Mouse (Mus musculus): Measurements from ENCODE around the gene Pim2. TPM values are rescaled to one million over a fixed set of nuclear protein-coding genes. Genes with fewer than 3 reads are reported as not detected.
"Not testable (repeated sequence)": the region's sequence is repeated elsewhere in the genome, so short reads cannot be mapped to it uniquely, and the experiment has no call there.

Pim2 gene
- total RNA-seq, 2 experiments from 2014 or later: 16.0 to 59.1 TPM

- peak; percentile 96 for ATAC-seq (replicated peaks; ENCODE audit: low FRiP score, poor library complexity, severe bottlenecking)
Measured at GRCm38 (mm10) chrX:7898880-7899874, 21.1 kb downstream of the Pim2 start, which contains the start of the genes Pqbp1 and Timm17b. Pqbp1 (minus strand) TSS chrX:7899269. Timm17b (plus strand) TSS chrX:7899357.

GRCm38 (mm10) chrX:7904441-7904840 is 26.4 kb downstream of the Pim2 start:
- ATAC-seq (replicated peaks; ENCODE audit: low FRiP score, poor library complexity, severe bottlenecking): no peak

GRCm38 (mm10) chrX:7907735-7908134 is 29.7 kb downstream of the Pim2 start, which contains the start of gene Gm10491:
Gm10491 (minus strand) TSS chrX:7907835.
- ATAC-seq (replicated peaks; ENCODE audit: low FRiP score, poor library complexity, severe bottlenecking): no peak

GRCm38 (mm10) chrX:7909242-7909641 is 31.2 kb downstream of the Pim2 start, which contains the start of gene Gm10490:
Gm10490 (plus strand) TSS chrX:7909542.
- not testable (repeated sequence) for ATAC-seq (replicated peaks; ENCODE audit: low FRiP score, poor library complexity, severe bottlenecking)

- no peak for ATAC-seq (replicated peaks; ENCODE audit: low FRiP score, poor library complexity, severe bottlenecking)
Measured at GRCm38 (mm10) chrX:7910473-7910872, 32.4 kb downstream of the Pim2 start.

- peak; percentile 78; the same call in 1 of the 2 replicates for ATAC-seq (replicated peaks; ENCODE audit: low FRiP score, poor library complexity, severe bottlenecking)
Measured at GRCm38 (mm10) chrX:7915669-7916068, 37.6 kb downstream of the Pim2 start.

- not testable (repeated sequence) for ATAC-seq (replicated peaks; ENCODE audit: low FRiP score, poor library complexity, severe bottlenecking)
Measured at GRCm38 (mm10) chrX:7917960-7918359, 39.9 kb downstream of the Pim2 start.

GRCm38 (mm10) chrX:7919601-7920383 is 41.7 kb downstream of the Pim2 start, which contains the start of gene Pcsk1n:
Pcsk1n (plus strand) TSS chrX:7919822.
- no peak for ATAC-seq (replicated peaks; ENCODE audit: low FRiP score, poor library complexity, severe bottlenecking)

GRCm38 (mm10) chrX:7922032-7922431 is 44.0 kb downstream of the Pim2 start:
- no peak for ATAC-seq (replicated peaks; ENCODE audit: low FRiP score, poor library complexity, severe bottlenecking)

- no peak for ATAC-seq (replicated peaks; ENCODE audit: low FRiP score, poor library complexity, severe bottlenecking)
Measured at GRCm38 (mm10) chrX:7926266-7926665, 48.2 kb downstream of the Pim2 start.

- no peak for ATAC-seq (replicated peaks; ENCODE audit: low FRiP score, poor library complexity, severe bottlenecking)
Measured at GRCm38 (mm10) chrX:7927116-7927515, 49.1 kb downstream of the Pim2 start.

- no peak for ATAC-seq (replicated peaks; ENCODE audit: low FRiP score, poor library complexity, severe bottlenecking)
Measured at GRCm38 (mm10) chrX:7928270-7928790, 50.3 kb downstream of the Pim2 start, which contains the start of gene Eras. Eras (minus strand) TSS chrX:7928607.

Other genes with a start within 250 kb of the Pim2 start
- not detected in 2 replicates for gene Syp, start 239.8 kb upstream of the Pim2 start, total RNA-seq (2015; ENCODE audit: low replicate concordance)
- 0.51 TPM in 1 of 2 replicates, not detected in the other for gene Syp, start 239.8 kb upstream of the Pim2 start, total RNA-seq (2017; ENCODE audit: low replicate concordance)
- 0.72 and 1.3 TPM in 2 replicates for gene Prickle3, start 221.0 kb upstream of the Pim2 start, total RNA-seq (2015; ENCODE audit: low replicate concordance)
- 0.23 and 0.90 TPM in 2 replicates for gene Prickle3, start 221.0 kb upstream of the Pim2 start, total RNA-seq (2017; ENCODE audit: low replicate concordance)
- gene Plp2, start 206.9 kb upstream of the Pim2 start, total RNA-seq (2015; ENCODE audit: low replicate concordance): 64.6 and 96.2 TPM in 2 replicates
- gene Plp2, start 206.9 kb upstream of the Pim2 start, total RNA-seq (2017; ENCODE audit: low replicate concordance): 9.6 and 18.7 TPM in 2 replicates
- not detected in 2 replicates for gene Magix, start 197.0 kb upstream of the Pim2 start, total RNA-seq (2015; ENCODE audit: low replicate concordance)
- gene Magix, start 197.0 kb upstream of the Pim2 start, total RNA-seq (2017; ENCODE audit: low replicate concordance): not detected in 2 replicates
- gene Gpkow, start 181.1 kb upstream of the Pim2 start, total RNA-seq (2015; ENCODE audit: low replicate concordance): 10.5 and 31.9 TPM in 2 replicates
- gene Gpkow, start 181.1 kb upstream of the Pim2 start, total RNA-seq (2017; ENCODE audit: low replicate concordance): 12.6 and 25.0 TPM in 2 replicates
- 42.2 and 59.5 TPM in 2 replicates for gene Wdr45, start 163.9 kb upstream of the Pim2 start, total RNA-seq (2015; ENCODE audit: low replicate concordance)
- 36.0 and 46.8 TPM in 2 replicates for gene Wdr45, start 163.9 kb upstream of the Pim2 start, total RNA-seq (2017; ENCODE audit: low replicate concordance)
- gene Gm45208, start 156.0 kb upstream of the Pim2 start, total RNA-seq (2015; ENCODE audit: low replicate concordance): not detected in 2 replicates
- not detected in 2 replicates for gene Gm45208, start 156.0 kb upstream of the Pim2 start, total RNA-seq (2017; ENCODE audit: low replicate concordance)
- gene Praf2, start 149.8 kb upstream of the Pim2 start, total RNA-seq (2015; ENCODE audit: low replicate concordance): 1.3 and 2.5 TPM in 2 replicates
- 2.1 TPM in 1 of 2 replicates, not detected in the other for gene Praf2, start 149.8 kb upstream of the Pim2 start, total RNA-seq (2017; ENCODE audit: low replicate concordance)
- not detected in 2 replicates for gene Ccdc120, start 127.4 kb upstream of the Pim2 start, total RNA-seq (2015; ENCODE audit: low replicate concordance)
- gene Ccdc120, start 127.4 kb upstream of the Pim2 start, total RNA-seq (2017; ENCODE audit: low replicate concordance): not detected in 2 replicates
- gene Tfe3, start 115.7 kb upstream of the Pim2 start, total RNA-seq (2015; ENCODE audit: low replicate concordance): 18.9 and 23.4 TPM in 2 replicates
- gene Tfe3, start 115.7 kb upstream of the Pim2 start, total RNA-seq (2017; ENCODE audit: low replicate concordance): 21.5 and 22.7 TPM in 2 replicates
- 91.0 and 94.4 TPM in 2 replicates for gene Gripap1, start 88.5 kb upstream of the Pim2 start, total RNA-seq (2015; ENCODE audit: low replicate concordance)
- gene Gripap1, start 88.5 kb upstream of the Pim2 start, total RNA-seq (2017; ENCODE audit: low replicate concordance): 87.0 and 176 TPM in 2 replicates
- gene Kcnd1, start 56.0 kb upstream of the Pim2 start, total RNA-seq (2015; ENCODE audit: low replicate concordance): 0.84 and 1.8 TPM in 2 replicates
- gene Kcnd1, start 56.0 kb upstream of the Pim2 start, total RNA-seq (2017; ENCODE audit: low replicate concordance): 0.68 and 3.6 TPM in 2 replicates
- gene Otud5, start 36.9 kb upstream of the Pim2 start, total RNA-seq (2015; ENCODE audit: low replicate concordance): 327 and 376 TPM in 2 replicates
- gene Otud5, start 36.9 kb upstream of the Pim2 start, total RNA-seq (2017; ENCODE audit: low replicate concordance): 471 and 476 TPM in 2 replicates
- 5.0 TPM in 1 of 2 replicates, not detected in the other for gene Slc35a2, start 5.8 kb downstream of the Pim2 start, total RNA-seq (2015; ENCODE audit: low replicate concordance)
- gene Slc35a2, start 5.8 kb downstream of the Pim2 start, total RNA-seq (2017; ENCODE audit: low replicate concordance): 1.4 and 9.8 TPM in 2 replicates
- gene Pqbp1, start 21.0 kb downstream of the Pim2 start, total RNA-seq (2015; ENCODE audit: low replicate concordance): 23.1 and 24.9 TPM in 2 replicates
- 33.5 and 85.4 TPM in 2 replicates for gene Pqbp1, start 21.0 kb downstream of the Pim2 start, total RNA-seq (2017; ENCODE audit: low replicate concordance)
- 53.2 and 63.4 TPM in 2 replicates for gene Timm17b, start 21.1 kb downstream of the Pim2 start, total RNA-seq (2015; ENCODE audit: low replicate concordance)
- gene Timm17b, start 21.1 kb downstream of the Pim2 start, total RNA-seq (2017; ENCODE audit: low replicate concordance): 10.7 and 20.7 TPM in 2 replicates
- gene Gm10491, start 29.6 kb downstream of the Pim2 start, total RNA-seq (2015; ENCODE audit: low replicate concordance): not detected in 2 replicates
- gene Gm10491, start 29.6 kb downstream of the Pim2 start, total RNA-seq (2017; ENCODE audit: low replicate concordance): not detected in 2 replicates
- not detected in 2 replicates for gene Gm10490, start 31.3 kb downstream of the Pim2 start, total RNA-seq (2015; ENCODE audit: low replicate concordance)
- not detected in 2 replicates for gene Gm10490, start 31.3 kb downstream of the Pim2 start, total RNA-seq (2017; ENCODE audit: low replicate concordance)
- not detected in 2 replicates for gene Pcsk1n, start 41.6 kb downstream of the Pim2 start, total RNA-seq (2015; ENCODE audit: low replicate concordance)
- gene Pcsk1n, start 41.6 kb downstream of the Pim2 start, total RNA-seq (2017; ENCODE audit: low replicate concordance): not detected in 2 replicates
- not detected in 2 replicates for gene Eras, start 50.3 kb downstream of the Pim2 start, total RNA-seq (2015; ENCODE audit: low replicate concordance)
- gene Eras, start 50.3 kb downstream of the Pim2 start, total RNA-seq (2017; ENCODE audit: low replicate concordance): not detected in 2 replicates
- 7.2 and 15.9 TPM in 2 replicates for gene Hdac6, start 69.6 kb downstream of the Pim2 start, total RNA-seq (2015; ENCODE audit: low replicate concordance)
- 13.0 and 21.8 TPM in 2 replicates for gene Hdac6, start 69.6 kb downstream of the Pim2 start, total RNA-seq (2017; ENCODE audit: low replicate concordance)
- 205 and 250 TPM in 2 replicates for gene Gata1, start 99.8 kb downstream of the Pim2 start, total RNA-seq (2015; ENCODE audit: low replicate concordance)
- gene Gata1, start 99.8 kb downstream of the Pim2 start, total RNA-seq (2017; ENCODE audit: low replicate concordance): 129 and 147 TPM in 2 replicates
- not detected in 2 replicates for gene Glod5, start 140.2 kb downstream of the Pim2 start, total RNA-seq (2015; ENCODE audit: low replicate concordance)
- gene Glod5, start 140.2 kb downstream of the Pim2 start, total RNA-seq (2017; ENCODE audit: low replicate concordance): not detected in 2 replicates
- gene Suv39h1, start 196.5 kb downstream of the Pim2 start, total RNA-seq (2015; ENCODE audit: low replicate concordance): 29.6 and 56.6 TPM in 2 replicates
- gene Suv39h1, start 196.5 kb downstream of the Pim2 start, total RNA-seq (2017; ENCODE audit: low replicate concordance): 53.9 and 67.8 TPM in 2 replicates
- 14.8 and 22.2 TPM in 2 replicates for gene Was, start 212.2 kb downstream of the Pim2 start, total RNA-seq (2015; ENCODE audit: low replicate concordance)
- 11.6 and 12.4 TPM in 2 replicates for gene Was, start 212.2 kb downstream of the Pim2 start, total RNA-seq (2017; ENCODE audit: low replicate concordance)